Mouse (Mus musculus) cerebellum, adult 9-10 months (tissue): Measurements from ENCODE around the gene Csf2ra.
"Not testable (repeated sequence)": the region's sequence is repeated elsewhere in the genome, so short reads cannot be mapped to it uniquely, and the experiment has no call there.

Source experiments
- DNase-seq: peaks from one replicate; pipeline ENCODE4 v3.0.0; 2022

Csf2ra gene

GRCm38 (mm10) chr19:61227941-61228701, at the start of gene Csf2ra:
Csf2ra (minus strand) TSS chr19:61228429.
- DNase-seq: peak; percentile 62

GRCm38 (mm10) chr19:61275446-61275845, 47.2 kb upstream of the Csf2ra start:
- DNase-seq: no peak

GRCm38 (mm10) chr19:61269141-61269540, 40.9 kb upstream of the Csf2ra start:
- DNase-seq: not testable (repeated sequence)

GRCm38 (mm10) chr19:61267141-61267540, 38.9 kb upstream of the Csf2ra start:
- DNase-seq: no peak

GRCm38 (mm10) chr19:61266651-61267050, 38.4 kb upstream of the Csf2ra start:
- DNase-seq: peak; percentile 21

- no peak for DNase-seq
Observed at GRCm38 (mm10) chr19:61266246-61266615, 38.0 kb upstream of the Csf2ra start.

- peak; percentile 33 for DNase-seq
Observed at GRCm38 (mm10) chr19:61265349-61266245, 37.4 kb upstream of the Csf2ra start.

GRCm38 (mm10) chr19:61264933-61265332, 36.7 kb upstream of the Csf2ra start:
- no peak for DNase-seq

- no peak for DNase-seq
Observed at GRCm38 (mm10) chr19:61264227-61264626, 36.0 kb upstream of the Csf2ra start.

GRCm38 (mm10) chr19:61261241-61261640, 33.0 kb upstream of the Csf2ra start:
- no peak for DNase-seq

- no peak for DNase-seq
Observed at GRCm38 (mm10) chr19:61257733-61258132, 29.5 kb upstream of the Csf2ra start.

- DNase-seq: no peak
Observed at GRCm38 (mm10) chr19:61256166-61256887, 28.1 kb upstream of the Csf2ra start.

- not testable (repeated sequence) for DNase-seq
Observed at GRCm38 (mm10) chr19:61247334-61247733, 19.1 kb upstream of the Csf2ra start.

GRCm38 (mm10) chr19:61244721-61245436, 16.6 kb upstream of the Csf2ra start:
- no peak for DNase-seq

GRCm38 (mm10) chr19:61237967-61238366, 9.7 kb upstream of the Csf2ra start:
- DNase-seq: no peak

- DNase-seq: no peak
Observed at GRCm38 (mm10) chr19:61234532-61234931, 6.3 kb upstream of the Csf2ra start.

- DNase-seq: peak; percentile 90
Observed at GRCm38 (mm10) chr19:61226928-61227854, 1.0 kb downstream of the Csf2ra start.

- no peak for DNase-seq
Observed at GRCm38 (mm10) chr19:61226401-61226927, 1.8 kb downstream of the Csf2ra start.

GRCm38 (mm10) chr19:61225526-61226400, 2.5 kb downstream of the Csf2ra start:
- DNase-seq: peak; percentile 79
